Mouse (Mus musculus): ENCODE measurements around the gene Nr2c1.

DNA sequence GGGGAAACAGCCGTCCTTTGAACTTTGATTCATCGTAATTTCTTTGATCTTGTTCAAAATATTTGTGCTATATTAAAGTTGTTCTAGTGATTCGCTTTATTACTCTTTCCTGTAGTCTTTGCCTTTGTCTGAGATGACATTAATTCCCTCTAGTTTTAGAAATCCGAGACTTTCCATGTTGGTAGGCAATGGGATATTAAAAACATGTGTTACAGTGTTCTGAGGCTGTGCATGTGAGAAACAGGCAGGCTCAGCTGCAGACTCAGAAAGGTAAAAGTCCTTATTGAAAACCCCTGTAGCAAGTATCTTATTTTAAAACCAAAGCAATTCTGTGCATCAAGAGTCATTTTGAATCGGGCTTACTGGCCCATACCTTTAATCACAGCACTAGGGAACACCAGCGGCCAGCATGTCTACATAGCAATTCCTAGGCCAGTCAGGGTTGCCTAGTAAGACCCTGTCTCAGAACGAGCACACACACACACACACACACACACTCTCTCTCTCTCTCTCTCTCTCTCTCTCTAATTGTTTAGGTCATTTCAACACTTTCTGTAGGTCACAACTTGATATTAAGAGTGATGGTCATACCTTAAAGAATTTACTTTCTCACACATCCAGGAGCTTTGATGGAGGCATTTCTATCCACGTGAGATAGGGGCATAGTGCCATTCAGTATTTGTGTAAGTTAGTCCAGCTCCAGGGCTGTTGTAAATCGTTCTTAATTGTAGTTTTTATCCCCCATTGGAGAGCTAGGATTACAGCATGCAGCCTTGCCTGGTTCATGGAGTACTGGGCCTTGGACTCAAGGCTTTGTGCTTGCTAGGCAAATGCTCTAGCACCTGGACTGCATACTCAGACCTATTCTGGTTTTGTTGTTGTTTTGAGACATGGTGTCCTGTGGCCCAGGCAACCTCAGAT lies 36.7 kb upstream of the Nr2c1 start:
- TF ChIP-seq CTCF (conservative IDR thresholded peaks at IDR 0.05; ENCODE audit: insufficient read depth, insufficient read length, low read depth, low read length), result no peak
- no peak for TF ChIP-seq POLR2A (IDR thresholded peaks at IDR 0.05; ENCODE audit: low read depth, low read length)

All from kidney, adult 2 months (tissue).